Mouse (Mus musculus) cerebellum, adult 8-10 months (tissue): ENCODE data around the gene Btaf1.
"Not testable (repeated sequence)": the region's sequence is repeated elsewhere in the genome, so short reads cannot be mapped to it uniquely, and the experiment has no call there.

Experiments used
- DNase-seq: peaks from one replicate; pipeline ENCODE4 v3.0.0; 2022

Gene Btaf1

DNA sequence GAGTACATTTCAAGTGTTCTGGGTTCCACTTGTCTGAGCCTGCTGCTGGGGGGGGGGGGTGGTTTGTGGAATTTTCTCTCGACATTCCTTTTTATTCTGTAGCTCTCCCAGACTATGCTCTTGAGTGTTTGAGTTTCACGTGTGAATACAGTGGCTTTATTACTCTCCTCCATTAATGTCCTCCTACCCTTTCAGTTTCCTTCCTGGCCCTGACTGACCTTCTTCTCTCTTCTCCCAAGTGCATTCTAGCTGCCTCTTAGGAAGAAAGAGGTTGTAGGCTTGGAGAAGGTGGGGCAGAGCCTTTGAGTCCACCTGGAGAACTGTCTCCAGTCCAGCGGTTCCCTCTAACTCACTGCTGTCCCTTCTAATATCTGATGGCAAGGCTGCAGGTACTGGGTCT lies 2.9 kb upstream of the Btaf1 start:
- DNase-seq, result no peak

DNA sequence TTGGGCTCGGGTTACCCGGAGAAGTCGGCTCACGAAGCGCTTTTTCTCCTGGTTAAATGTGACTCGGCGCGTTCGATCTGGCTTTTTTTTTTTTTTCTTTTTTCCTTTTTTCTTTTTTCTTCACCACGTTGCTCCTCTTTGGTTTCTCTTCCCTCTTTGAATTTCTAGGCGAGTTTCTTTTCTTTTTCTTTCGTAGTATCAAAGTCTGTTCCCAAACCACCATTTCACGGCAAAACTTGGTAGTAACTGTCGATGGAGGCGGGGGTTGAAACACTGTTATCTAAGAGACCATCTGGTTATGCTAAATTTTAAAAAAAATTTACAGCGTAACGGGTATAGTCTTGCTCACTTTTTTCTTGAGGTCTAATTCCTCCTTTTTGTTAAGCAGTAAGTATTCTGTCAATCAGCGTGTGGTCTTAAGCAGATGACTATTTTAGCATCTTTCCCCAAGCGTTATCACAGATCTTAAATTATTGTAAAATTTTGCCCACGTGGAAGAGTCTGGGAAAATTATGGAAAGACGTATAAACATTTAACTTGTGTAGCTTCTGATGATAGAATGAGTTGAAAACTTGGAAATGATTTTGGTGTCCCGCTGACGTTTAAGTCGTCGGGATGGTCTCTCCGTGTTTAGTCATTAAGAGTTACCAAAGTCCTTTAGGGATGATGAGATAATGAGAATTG lies 816 bp downstream of the Btaf1 start:
- no peak for DNase-seq

DNA sequence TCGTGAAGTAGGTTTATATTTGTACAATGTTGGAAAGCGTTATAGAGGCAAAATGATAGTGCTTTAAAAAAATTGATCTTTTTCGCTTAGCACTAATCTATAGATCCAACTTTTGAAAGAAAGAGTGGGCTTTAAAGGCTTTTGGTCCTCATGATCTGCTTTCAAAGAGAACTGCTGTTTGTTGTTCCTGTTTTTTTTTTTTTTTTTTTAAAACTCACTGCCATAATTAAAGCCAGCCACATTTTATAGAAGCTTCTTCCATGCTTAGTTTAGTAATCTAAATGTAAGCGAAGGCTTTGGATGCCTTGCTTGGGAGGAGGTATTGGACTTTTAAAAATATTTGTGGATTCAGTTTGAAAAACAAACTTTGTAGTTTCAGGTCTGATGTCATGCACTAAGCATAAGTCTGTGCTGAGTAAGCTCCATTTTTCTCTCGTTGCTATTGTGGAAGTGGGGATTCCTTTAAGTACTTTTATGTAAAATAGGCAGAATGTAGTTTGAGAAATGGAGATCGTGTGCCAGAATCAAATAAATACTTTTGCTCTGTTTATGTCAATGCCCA lies 2.0 kb downstream of the Btaf1 start:
- no peak for DNase-seq

DNA sequence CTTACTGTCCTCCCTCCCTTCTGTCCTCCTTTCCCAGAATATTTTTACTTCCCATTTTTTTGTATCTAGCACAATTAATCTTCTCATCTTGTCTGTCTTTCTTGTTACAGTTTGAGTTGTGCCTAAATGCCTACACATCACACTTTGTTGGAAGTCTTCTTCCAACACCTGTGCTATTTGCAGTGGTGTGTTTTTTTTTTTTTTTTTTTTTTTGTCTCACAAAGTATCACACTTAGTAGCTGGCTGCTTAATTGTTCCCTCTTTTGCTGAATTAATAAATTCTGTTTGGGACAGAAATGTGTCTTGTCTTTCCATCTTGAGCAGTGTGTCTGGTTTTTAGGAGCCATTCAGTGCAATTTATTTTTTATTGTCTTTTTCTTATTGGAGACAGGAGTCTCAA lies 3.9 kb downstream of the Btaf1 start:
- DNase-seq, result no peak

DNA sequence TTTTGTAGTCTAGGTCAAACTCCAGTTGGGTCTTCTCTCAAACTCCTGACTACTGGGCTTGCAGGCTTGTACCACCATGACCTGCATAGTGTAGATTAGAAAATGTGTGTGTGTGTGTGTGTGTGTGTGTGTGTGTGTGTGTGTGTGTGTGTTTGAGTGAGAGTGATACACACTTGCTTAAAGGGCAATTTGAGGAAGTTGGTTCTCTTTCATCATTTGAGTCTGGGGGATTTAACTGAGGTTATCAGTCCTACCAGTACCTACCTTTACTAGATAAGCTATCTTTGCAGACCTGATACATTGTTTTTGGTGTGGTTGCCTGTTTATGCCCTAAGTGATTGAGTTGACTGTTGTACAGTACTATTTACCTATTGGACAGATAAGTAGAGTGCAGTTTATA lies 6.2 kb downstream of the Btaf1 start:
- no peak for DNase-seq

DNA sequence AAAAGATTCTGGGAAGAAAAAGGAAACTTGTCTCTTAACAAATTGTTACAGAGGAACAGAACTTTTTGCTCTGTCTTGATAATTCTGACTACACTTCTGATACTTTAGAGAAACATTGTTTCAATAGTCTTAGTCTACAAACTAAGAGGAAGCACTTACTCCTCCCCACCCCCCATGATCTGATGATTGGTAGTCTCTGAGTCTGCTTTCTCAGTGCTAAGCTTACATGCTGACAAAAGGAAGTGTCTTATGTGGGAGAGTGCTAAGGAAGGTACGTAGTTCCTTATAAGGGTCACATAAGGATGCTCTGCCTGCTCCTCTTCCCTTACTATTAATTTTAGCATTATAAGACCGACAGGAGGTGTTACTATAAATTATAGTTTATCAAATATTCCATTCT lies 6.7 kb downstream of the Btaf1 start:
- DNase-seq, result no peak

DNA sequence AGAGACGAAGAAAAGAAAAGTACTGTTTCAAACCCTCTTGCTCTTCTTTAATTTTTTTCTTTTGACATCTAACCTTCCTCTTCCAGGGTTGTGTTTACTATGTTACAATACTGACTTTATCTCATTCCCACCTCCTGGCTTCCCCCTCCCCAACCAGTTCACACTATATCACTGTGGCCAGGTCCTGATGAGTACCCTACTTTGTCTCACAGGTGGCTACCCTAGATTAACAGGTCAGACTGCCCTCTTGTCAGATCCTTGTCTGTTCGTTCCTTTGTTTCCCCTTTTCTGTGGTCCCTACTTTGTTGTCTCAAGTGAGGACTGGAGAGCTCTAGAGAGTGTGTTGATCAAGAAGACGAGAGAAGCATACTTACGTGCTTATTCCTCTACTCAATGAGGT lies 10.4 kb downstream of the Btaf1 start:
- no peak for DNase-seq

DNA sequence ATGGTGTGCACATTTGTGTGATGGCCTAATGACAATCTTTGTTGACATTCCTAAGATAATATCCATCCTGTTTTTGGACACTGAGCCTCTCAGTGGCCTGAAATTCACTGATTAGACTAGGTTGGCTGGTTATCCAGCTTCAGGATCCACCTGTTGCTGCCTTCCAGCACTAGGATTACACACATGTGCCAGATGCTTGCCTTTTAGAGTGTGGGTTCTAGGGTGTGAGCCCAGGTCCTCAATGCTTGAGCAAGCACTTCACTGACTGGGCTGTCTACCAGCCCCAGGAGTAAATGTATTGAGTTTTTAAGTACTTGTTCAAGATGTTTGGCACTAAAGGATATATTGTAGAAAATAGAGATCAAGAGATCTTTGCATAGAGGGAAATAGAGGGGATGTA lies 12.1 kb downstream of the Btaf1 start:
- DNase-seq, result no peak

DNA sequence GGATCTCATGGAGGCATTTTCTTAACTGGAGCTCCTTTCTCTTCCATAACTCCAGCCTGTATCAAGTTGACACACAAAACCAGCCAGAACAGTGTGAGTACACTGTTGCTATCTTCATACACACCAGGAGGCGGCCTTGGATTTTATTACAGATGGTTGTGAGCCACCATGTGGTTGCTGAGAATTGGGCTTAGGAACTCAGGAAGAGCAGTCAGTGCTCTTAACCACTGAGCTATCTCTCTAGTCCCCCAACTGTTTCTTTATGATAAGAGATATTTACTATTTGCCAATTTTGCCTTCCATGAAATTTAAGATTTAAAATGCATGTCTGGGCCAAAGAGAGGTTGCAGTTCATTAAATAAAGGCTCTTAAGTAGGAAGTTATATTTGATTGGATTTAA lies 14.2 kb downstream of the Btaf1 start:
- DNase-seq, result no peak

DNA sequence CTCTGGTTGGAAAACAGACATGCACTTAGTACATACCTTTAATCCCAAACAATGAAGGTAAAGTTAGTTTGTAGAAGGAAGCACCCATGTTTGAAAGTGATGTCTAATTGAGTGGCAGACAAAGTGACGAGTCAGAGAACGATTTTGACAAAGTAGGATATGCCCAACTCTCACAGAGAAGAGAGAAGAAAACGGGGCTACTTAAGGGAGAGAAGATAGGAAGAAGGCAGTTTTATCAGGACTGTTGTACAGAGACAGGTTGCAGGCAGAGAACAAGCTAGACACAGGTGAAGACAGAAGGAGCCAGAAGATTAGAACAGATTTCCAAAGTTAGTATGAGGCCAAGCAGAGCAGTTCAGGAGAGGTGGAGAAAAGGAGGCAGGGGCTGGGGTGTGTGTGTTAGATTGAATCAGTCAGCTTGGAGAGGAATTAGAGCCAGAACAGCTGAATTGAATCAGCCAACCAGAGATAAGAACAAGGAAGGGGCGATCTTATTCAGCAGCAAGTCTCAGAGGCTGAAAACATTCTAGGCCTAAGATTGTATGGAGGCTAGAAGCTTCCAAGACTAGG lies 27.8 kb downstream of the Btaf1 start:
- DNase-seq, result no peak

DNA sequence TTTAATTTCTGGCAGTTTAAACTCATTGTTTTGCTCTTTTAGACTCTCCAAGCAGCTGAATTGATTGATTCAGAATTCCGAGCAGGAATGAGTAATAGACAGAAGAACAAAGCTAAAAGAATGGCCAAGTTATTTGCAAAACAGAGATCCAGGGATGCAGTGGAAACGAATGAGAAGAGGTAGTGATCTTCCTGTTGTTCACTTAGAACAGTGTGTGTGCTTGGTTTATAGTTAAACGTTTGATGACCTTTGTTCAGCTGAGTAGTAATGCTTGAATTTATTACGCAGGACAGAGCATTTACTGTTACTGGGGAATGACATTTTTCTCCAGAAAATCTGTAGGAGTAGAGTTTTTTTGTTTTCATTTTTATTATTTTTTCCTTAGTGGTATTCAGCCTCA lies 32.5 kb downstream of the Btaf1 start:
- DNase-seq, result no peak

DNA sequence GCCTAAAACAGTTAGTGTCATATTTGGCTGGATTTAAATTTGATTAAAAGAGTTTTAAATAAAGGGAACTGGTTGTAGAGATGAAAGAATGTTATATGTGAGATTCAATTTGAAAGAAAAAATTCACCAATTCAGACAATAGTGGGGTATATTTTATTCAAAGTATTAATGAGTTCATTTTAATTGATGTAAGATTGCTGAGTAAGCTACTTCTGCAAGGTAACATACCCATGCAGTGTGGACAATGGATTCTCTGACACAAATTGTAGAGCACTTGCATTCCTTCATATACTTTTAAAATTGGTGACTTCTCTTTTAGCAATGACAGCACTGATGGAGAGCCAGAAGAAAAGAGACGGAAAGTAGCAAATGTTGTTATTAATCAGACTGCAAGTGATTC lies 35.4 kb downstream of the Btaf1 start:
- DNase-seq, result no peak

DNA sequence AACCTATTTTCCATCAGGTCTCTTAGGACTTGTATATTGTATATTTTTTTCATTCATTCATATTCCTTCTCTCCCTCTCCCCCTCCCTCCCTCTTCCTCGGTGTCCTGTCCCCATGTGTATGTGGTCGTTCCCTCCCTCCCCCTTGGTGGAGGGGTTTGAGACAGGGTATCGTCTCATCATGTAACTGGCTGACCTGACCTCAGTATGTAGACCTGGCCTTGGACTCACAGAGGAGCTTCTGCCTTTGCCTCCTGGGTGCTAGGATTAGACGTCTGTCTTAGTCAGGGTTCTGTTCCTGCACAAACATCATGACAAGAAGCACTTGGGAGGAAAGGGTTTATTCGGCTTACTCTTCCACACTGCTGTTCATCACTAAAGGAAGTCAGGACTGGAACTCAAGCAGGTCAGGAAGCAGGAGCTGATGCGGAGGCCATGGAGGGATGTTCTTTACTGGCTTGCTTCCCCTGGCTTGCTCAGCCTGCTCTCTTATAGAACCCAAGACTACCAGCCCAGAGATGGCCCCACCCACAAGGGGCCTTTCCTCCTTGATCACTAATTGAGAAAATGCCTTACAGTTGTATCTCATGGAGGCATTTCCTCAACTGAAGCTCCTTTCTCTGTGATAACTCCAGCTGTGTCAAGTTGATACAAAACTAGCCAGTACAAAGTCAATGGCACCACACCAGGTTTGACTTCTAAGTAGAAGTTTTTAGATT lies 36.8 kb downstream of the Btaf1 start:
- DNase-seq, result not testable (repeated sequence)

DNA sequence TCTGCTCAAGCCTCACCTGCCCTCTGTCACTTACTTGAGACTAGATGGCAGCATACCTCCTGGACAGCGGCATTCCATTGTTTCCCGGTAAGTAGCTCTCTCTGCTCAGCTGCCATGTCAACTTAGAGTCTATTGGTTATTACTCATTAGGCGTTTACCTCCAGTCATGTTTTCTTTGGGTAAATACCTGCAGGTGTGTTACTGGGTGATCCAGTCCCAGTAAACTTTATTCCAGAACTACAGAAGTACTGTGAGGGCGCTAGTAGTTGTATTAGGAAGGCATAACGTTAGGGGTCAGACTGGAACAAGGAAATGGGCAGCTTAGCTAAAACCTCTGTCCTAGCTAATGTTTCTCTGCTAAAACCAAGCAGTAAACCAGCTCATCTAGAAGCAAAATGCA lies 78.7 kb downstream of the Btaf1 start:
- no peak for DNase-seq

DNA sequence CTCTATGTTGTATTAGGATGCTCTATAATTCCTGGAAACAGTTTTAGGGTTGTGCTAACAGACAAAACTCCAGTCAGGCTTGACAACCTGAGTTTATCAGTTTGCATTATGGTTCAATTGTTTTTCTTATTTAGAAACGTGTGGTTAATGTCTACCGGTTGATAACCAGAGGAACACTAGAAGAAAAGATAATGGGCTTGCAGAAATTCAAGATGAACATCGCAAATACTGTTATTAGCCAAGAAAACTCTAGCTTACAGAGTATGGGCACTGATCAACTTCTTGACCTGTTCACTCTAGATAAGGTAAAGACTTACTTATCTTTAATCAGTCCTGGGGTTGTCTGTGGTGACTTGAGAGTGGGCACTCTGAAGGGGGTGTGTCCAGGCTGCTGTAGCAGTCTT lies 84.0 kb downstream of the Btaf1 start:
- DNase-seq, result no peak

DNA sequence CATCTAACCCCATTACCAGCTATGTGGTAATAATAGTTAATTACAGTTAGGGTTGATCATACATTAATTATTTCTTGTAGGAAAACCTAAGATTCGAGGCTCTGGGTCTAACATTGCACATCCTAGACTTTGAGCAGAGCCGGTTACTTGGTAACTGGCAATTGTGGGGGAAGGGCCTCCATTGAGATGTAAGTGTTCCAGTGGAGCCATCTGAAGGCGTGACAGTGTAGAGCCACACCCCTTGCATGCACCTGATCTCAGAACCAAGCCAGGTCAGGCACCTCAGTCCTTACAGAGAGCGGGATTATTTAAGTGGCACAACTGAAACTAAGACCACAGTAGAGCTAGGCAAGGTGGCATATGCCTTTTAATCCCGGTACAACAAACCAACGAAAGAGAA lies 87.6 kb downstream of the Btaf1 start:
- DNase-seq, result no peak

DNA sequence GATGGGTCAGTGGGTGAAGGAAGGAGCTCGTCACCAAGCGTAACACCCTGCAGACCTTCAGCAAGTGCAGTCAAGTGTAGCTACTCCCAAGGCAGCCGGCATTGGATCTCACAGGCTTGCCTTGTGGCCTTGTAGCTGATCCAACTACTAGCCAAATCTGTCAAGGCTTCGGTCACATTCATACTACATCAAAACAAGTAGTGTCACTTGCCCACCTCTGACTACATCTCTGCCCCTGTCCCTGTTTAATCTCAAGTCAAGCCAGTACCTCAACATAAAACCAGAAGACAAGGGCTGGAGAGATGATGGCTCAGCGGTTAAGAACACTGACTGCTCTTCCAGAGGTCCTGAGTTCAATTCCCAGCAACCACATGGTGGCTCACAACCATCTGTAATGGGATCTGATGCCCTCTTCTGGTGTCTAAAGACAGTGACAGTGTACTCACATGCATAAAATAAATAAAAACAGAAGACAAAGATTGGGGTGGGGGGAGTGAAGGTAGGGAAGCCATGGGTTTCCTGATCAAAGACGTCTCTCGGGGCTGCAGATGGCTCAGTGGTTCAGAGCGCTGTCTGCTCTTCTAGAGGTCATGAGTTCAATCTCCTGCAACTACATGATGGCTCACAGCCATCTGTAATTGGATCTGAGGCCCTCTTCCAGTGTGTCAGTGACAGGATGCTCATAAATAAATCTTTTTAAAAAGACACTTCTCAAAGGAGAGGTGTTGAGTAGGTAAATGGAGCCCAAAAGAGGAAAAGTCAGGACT lies 88.5 kb downstream of the Btaf1 start:
- no peak for DNase-seq

DNA sequence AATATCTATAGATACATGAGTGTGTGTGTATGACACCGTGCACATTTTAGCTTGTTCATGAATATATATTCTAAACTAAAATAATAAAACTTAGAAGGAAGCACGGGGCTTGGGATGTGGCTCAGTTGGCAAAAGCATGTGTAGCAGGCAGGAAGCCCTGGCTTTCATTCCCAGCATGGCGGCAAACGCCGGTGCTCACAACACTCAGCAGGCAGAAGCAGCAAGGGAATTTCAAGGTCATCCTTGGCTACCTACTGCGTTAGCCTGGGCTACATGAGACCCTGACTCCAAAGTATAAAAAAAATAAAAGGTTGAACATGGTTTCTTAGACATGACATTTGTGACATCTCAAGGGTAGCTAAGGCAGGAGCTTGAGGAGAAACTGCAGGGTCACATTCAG lies 91.0 kb downstream of the Btaf1 start:
- no peak for DNase-seq

DNA sequence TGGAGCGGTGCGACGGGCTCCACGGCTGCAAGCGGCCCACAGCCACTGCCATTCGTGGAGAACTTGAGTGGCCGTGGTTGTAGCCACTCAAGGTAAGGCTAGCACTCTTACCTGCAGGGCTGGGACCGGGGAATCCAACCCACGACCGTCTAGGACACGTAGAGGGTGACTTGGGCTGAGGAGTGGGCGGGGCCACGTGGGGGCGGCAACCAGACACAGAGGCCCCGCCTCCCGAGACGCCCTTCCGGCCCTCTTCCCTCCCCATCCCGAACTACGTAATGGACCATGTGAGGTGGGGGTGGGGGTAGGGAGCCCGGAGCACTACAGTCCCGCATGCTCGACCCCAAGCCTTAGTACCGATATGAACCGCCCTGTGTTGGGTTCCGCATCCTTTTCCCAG lies 92.5 kb downstream of the Btaf1 start:
- DNase-seq, result no peak

DNA sequence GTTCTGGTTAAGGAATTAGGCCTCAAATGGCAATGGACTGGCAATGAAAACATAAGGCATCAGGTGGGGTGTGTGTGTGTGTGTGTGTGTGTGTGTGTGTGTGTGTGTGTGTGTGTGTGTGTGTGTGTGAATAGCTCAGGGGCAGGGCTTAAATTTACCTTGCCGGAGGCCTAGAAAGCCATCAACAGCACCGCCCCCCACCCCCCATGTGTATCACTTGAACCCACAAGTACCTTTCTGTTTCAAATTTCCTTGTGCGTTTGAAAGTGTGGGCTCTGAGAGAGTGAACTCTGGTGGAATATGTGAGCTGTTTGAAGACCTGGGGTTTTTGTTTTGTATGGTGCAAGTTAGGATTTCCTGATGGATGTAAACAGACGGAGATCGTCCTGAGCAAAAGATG lies 93.1 kb downstream of the Btaf1 start:
- DNase-seq, result no peak

DNA sequence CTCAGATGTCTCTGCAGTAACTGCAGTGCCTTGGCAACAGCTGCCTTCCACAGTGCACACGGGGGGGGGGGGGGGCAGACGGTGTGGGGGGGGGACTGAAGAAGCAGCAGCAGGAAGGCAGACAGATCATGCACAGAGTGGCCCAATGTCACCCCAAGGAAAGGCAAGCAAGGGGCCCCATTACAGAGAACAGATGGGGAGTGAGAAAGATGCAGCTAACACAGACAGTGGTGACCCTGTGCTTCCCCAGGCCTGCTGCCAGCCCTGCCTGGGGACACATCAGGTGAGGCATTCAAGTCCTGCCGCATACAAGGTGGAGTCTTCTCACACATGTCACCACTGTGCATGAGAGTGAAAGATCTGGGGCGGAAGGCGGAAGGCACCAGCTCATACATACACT lies 94.7 kb downstream of the Btaf1 start:
- no peak for DNase-seq

DNA sequence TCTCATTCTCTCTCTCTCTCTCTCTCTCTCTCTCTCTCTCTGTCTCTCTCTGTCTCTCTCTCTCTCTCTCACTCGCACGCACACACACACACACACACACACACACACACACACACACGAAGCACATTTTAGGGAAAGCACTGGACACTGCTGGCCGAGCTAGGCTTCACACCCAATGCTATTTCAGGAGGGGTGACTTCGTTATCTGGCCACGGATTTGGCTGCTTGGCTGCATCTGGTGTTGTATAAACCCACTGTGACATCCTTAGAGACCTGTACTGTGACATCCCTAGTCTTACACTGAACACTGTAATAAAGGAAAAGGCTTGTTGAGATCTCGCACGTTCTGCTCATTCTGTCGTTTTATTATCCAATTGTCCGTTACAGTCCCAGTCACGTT lies 95.1 kb downstream of the Btaf1 start:
- DNase-seq, result no peak

DNA sequence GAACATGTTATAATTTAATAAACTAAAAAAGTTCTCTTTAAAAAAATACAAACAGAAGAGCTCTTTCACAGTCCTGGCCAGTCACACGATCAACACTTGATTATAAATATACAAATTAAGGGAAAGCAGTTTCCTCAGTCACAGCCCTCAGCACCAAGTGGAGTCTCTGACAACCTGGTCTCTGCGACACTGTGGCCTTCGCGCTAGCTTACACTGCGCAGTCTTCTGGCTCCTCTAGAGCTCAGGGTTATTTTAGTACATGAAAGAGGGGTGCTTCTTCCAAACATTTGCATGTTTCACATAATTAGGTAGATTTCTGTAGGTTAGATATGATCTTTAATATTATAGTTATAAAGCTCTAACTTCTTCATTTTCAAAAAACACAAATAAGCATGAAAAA lies 96.3 kb downstream of the Btaf1 start:
- DNase-seq, result no peak
